Mouse (Mus musculus) embryo, embryonic 9.5 days (tissue): ENCODE measurements around the gene Eps8l2.

ENCODE experiments used
- DNase-seq: peaks from one replicate; pipeline ENCODE4 v3.0.0-alpha.2; 2017; ENCODE audit errors: extremely low spot score

The Eps8l2 gene

GRCm38 (mm10) chr7:141410631-141411030 lies 72.0 kb downstream of the Eps8l2 start:
- no peak for DNase-seq

GRCm38 (mm10) chr7:141411667-141412066 lies 73.0 kb downstream of the Eps8l2 start:
- no peak for DNase-seq
